Mouse (Mus musculus) T-helper 2 cell (primary cell): Measurements from ENCODE around the gene M6pr.

ENCODE experiments used
- in situ Hi-C: fragments of 300-600 bp; cut with MboI, MseI; formaldehyde crosslinking; loops from one replicate; pipeline ENCODE4 v1.15.1; 2025; ENCODE audit warnings: high pct_unique_total_duplicates

Gene M6pr

DNA sequence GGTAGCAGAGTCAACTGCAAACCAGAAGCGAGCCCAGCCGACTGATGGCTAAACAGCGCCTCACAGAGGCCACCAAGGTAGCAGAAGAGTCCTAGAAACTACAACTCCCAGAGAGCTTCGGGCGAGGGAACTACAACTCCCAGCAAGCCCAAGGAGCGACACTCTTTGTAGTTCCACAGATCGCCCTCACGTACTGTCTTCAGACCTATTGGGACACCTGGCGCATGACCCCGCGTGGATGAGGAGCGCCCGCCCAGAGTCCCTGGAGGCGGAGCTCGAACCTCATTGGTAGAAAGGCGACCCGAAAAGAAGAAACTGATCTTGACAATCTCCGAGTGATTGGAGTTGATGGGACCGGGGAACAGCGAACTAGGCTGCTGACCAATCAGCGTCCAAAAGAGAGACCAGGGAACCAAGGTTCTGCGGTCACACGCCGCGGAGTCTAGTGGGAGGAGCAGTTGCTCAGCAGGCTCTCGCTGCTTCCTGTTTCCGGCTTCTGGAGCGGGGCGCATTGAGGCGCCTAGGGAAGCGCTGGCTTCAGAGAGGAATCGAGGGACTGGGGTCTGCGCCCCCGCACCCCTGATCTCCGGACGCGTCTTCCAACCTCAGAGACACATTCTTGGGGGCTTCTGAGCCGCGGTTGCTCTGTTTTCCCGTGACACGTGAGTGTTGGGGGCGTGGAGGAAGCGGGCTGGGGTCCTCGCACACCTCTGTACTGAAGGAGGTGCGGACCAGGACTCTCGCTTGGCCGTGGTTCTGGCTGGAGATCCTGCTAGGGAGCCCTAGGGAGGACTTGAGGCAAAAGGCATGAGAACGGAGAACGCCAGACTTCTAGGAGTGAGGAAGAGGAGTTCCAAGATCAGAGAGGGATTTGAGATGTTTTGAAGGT is at the start of gene M6pr:
Gene M6pr, plus strand, starts transcription at position 216 of the 889 bp plus-strand sequence.
- in situ Hi-C loops = loop anchor here (10.0 to 25.0 kb wide), 2 partner anchors 579 to 1034 kb away; no protein-coding TSS in a partner anchor

DNA sequence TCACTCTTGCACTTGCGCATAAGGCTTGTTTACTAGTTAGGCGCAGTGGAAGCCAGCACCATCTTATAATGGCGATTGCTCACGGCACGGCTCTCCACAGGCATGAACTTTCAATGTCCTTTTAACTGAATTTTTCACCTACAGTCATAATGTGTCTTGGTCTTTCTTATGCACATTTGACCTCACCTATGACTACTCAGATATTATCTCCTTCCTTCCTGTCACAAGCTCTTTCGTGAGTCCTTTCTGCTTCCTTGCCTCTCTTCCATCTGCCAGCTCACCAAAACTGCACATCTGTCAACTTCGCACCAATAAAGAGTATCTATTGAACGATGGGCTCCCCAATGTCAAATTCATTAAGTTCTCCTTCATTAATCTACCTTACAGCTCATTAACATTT is 46.0 kb upstream of the M6pr start:
- in situ Hi-C loops = no loop called here

DNA sequence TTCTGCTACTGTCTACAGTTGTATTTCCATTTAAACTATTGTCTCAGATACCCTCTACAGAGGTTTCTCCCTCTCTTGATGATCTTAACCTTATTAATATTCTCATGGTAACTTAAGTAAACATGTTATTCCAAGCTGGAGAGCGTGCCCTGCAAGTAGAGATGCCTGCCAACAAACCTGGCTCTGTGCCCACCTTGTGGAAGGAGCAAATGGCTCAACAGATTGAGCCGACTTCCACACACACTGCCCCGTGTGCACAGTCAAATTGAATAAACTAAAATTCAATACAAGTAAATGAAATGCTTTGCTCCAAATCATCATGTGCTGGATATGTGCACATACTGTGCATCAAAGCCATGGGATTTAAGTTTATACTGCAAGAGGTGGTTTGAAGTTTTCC is 40.0 kb upstream of the M6pr start:
- in situ Hi-C loops = no loop called here

DNA sequence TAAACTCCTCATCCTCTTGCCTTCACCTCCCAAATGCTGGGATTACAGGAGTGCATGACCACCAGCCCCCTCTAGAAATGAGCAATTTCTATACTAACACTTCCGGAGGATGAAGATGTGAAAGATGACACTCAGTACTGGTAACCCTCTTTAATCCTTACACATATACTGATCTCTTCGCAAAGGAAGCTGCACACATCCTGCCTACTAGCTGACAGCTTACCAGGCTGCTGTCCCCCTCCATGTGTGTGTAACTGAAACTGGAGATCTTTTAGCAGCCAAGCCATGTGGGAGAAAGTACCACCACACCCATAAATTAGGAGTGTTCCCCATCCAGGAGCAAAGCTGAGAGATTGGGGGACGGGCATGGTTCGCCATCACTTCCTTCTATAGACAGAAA is 39.4 kb upstream of the M6pr start:
- in situ Hi-C loops = no loop called here

DNA sequence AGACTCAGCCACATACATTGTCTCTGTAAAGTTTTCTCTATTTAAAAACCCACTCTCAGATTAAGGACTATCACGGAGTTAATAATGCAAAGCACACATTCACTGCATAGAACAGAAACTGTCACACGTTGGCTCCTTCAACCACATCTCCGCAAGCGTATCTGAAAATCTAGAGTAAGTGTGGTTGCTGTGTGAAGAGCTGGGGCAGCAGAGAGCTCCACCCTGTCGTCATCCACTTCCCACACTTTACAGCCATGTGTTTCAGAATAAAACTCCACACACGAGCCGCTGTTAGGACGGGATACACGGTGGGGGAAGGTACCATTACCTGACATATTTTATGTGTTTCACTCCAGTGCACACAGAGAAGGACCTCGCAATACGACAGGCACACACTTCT is 38.4 kb upstream of the M6pr start:
- in situ Hi-C loops = no loop called here

DNA sequence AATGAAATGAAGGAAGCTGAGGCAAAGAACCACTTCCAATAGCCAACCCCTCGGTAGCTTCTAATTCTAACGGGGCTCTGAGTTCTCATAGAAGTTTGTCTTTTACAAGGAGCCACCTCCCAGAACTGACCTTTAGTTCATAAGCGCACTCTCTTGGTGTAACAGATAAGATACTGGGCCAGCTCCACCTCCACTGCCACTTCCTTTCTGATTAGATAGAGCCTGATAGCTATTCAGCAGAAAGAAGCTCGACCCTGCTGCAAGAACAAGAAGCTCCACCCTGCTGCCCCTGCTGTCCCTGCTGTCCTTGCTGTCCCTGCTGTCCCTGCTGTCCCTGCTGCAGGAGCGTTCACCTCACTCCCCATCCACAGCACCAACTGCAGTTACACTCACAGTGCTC is 34.0 kb upstream of the M6pr start:
- in situ Hi-C loops = no loop called here

DNA sequence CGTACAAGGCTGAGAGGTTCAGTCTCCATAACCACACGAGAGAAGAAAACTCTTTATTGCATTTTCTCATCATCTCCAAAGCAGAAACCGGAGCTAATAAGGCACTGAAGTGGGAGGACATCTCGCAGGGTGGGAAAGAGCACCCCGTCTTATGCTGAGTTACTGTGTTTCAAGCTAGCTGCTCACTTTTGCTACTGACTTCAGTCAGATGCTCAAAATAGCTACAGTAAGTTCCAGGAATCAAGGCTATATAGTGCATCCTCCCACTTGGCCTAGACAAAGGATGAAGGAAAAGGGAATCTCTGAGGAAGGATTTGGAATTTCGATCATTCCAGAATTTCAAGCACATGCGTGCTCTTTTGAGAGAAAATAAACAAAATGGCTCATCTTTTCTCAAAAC is 32.0 kb upstream of the M6pr start:
- in situ Hi-C loops = no loop called here

DNA sequence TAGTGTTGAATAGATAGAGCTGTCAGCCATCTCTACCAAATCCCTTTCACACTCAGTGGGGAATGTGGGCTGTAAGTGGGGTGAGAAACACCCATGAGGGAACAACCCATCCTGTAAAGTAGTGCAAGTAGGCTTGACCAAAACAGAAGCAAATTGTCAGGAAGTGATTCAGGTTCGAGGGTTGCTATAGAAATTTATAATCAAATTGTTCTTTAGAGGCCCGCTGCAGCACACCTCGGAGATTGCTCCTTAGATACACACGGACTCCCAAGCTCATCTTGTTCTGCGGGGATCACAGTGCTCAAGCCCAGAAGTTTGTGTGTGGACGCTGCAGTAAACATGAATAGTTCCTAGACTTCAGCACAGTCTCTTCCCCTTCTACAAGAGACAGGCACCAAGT is 25.7 kb upstream of the M6pr start, which contains the start of gene Klrg1:
Gene Klrg1, minus strand, starts transcription at position 101 of the 400 bp plus-strand sequence.
- in situ Hi-C loops = no loop called here

DNA sequence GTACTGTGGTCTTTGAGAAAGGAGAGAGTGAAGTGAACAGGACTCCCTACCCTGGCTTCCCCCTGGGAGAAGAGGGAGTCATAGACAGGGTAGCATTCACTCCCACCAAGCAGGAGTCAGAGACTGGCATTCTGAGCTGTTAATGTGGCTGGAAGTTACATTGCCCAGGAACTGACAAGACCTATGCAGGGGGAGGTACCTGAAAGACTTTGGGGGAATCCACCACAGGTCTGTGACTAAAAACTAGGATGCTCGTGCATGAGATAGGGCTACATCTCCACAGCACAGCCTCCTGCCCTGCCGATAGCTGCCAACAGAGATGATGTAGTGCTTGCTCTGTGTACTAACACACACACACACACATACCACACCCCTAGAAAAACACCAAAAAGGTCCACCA is 25.1 kb upstream of the M6pr start:
- in situ Hi-C loops = no loop called here

DNA sequence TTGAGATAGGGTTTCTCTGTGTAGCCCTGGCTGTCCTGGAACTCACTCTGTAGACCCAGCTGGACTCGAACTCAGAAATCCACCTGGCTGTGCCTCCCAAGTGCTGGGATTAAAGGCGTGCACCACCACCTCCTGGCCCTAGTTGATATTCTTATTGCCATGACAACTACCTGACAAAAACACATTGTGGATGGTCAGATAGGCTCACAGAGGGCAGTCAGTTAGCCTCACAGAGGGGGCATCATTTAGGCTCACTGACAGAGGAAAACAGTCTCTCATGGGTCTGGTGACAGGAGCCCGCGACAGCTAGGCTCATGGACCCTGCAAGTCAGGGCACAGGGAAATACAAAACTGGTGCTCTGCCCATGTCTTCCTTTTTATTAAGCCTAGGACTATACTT is 24.2 kb upstream of the M6pr start:
- in situ Hi-C loops = no loop called here

DNA sequence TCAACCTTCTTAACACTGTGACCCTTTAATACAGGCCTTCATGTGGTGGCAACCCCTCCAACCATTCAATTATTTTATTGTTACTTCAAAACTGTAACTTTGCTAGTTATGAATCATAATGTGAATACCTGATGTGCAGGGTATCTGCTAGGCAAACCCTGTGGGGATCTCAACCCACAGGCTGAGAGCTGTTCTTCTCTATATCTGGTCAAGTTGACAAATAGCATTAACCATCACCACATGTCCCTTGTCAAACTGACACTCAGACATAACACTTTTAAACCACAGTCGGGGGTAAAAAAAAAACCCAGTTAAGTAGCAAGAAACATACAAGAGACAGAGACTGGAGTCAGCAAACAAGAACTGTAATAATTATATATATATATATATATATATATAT is 23.7 kb upstream of the M6pr start:
- in situ Hi-C loops = no loop called here

DNA sequence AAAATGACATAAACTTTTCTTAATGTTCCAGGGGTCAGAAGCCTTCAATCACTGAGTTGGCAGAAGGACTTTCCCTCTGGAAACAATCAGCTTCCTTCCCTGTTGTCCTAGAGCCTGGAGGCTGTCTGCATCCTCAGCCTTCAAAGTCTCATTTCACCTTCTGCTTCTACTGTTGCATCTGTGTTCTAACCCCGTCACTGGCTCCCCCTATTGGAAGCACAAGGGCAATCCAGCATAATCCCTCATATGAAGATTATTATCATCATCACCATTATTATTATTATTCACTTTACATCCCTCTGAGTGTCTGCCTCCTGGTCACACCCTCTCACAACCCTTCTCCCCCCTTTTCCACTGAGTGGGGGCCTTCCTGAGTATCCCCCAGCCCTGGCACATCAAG is 20.3 kb upstream of the M6pr start:
- in situ Hi-C loops = no loop called here

DNA sequence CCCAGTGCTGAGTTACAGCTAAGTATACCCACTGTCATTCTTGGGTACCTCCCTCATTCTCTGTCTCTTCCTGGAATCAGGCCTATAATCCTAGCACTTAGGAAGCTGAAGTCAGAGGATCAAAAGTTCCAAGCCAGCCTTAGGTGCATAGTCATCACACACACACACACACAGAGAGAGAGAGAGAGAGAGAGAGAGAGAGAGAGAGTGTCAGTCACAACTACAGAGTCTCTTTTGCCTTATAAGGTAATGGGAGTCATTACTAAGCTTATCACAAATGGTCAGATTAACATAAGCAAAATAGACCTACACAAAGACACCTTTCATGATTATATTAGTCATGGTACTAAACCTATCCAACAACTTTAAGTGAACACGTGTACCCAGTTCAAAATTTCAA is 19.2 kb upstream of the M6pr start:
- in situ Hi-C loops = no loop called here

DNA sequence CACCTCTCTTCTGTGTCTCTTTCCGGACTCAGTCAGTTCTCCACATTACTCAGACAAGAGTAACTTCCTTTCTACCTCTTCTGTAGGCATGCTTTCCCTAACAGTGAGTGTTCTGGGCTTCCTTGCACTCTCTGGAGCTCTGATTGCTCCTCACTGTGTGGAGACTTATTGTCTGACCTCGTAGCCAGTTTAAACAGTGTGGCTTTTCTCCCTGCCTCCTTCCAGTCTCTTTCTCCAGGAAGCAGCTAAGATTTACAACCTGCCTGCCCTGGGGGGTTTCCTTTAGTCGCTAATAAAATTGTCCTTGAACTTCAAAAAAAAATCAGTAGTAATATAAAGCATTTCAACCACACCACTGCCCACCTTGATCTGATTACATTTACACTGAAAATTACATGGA is 18.3 kb upstream of the M6pr start:
- in situ Hi-C loops = no loop called here

DNA sequence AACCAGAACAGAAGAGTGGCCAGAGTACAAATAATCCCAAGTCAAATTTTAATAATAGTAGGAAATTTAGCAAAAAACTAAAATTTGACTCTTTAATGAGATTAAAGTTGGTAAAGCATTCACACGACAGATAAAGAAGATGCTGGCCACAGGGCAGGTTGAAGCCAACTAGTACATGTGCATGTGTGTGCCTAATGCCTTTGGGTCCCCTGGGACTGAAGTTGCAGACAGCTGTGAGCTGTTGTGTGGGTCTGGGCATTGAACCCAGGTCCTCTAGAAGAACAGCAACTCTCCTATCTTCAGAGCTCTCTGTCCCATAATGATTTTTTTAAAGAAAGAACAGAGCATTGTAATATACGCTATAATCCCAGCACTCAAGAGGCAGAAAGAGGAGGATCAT is 17.3 kb upstream of the M6pr start:
- in situ Hi-C loops = no loop called here

DNA sequence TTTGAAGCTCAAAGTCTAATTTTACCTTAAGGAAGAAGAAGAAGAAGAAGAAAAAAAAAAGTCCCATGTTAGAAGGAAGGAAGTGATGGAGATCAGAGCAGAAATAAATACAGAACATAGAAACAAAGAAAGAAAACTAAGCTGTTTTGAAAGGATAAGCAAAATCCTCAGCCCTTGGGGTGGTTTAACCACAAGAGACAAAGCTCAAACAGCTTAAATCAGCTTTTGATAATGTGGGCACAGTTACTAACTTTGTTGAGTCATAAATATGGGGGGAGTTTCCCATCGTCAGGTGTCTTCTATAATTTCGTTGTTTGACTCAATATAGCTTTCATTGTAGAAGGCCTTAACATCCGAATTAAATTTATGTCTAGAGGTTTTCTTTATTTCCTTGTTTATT is 16.8 kb upstream of the M6pr start:
- in situ Hi-C loops = no loop called here

DNA sequence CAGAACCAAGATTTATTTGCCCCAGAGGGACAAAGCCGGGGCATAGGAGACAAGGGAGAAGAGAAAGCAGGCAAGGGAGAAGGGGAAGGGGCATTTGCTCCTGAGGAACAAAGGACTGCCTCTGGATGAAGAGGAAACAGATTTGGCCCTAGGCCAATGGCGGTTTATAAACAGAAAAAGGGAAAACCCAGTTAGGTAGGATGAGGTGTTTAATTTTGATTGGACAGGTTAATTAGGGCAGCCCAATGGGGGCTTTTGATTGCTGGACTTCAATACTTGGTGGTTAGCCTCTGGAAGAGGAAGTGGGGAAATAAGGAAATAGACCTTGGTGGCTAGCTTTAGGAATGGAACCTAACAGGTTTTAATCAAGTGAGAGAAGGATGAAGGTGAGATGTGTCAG is 16.3 kb upstream of the M6pr start:
- in situ Hi-C loops = no loop called here

DNA sequence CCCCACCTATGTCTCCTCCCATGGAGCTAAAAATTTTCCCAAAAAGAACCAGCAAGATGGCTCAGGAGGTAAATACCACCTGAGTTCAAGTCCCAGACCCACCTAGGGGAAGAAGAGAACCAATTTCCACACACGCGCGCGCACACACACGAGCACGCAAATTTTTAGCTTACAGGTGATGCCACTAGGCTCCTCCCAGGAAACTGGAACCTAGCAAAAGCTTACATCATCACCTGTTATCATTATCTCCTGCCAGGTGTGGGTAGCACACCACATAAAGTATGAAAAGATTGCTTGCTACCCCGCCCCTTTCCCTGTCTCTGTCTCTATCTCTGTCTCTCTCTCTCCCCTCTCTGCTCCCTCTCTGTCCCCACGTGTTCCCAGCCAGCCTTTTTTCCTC is 15.4 kb upstream of the M6pr start:
- in situ Hi-C loops = no loop called here

DNA sequence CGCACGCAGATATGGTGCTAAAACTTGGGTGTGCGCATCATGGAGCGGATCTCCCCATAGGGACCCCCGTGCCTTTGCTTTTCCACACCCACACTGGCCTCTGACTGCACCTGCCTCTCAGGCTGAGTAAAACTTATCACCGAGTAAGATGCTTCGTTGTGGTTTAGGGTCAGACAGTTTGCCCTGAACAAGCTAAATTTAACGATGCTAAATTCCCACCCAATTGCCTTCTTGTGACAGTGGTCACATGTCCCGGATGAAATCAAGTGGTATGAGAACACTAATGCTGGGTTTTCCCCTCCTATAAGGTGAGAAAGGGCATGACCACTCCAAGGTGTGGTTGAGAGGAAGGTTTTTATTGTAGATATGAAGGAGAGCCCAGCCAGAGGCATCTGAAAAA is 14.7 kb upstream of the M6pr start:
- in situ Hi-C loops = no loop called here

DNA sequence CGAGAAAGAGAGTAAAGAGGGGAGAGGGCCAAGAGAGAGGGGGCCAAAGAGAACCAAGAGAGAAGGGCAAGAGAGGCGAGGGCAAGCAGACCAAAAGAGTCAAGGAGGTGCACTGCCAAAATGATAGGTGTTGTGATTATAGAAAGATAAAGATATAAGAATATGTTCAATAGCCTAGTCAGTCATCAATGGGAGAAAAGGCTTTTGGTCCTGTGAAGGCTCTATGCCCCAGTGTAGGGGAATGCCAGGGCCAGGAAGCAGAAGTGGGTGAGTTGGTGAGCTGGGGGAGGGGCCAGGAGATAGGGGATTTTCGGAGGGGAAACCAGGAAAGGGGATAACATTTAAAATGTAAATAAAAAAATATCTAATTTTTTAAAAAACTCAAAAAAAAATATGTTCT is 14.2 kb upstream of the M6pr start:
- in situ Hi-C loops = no loop called here

DNA sequence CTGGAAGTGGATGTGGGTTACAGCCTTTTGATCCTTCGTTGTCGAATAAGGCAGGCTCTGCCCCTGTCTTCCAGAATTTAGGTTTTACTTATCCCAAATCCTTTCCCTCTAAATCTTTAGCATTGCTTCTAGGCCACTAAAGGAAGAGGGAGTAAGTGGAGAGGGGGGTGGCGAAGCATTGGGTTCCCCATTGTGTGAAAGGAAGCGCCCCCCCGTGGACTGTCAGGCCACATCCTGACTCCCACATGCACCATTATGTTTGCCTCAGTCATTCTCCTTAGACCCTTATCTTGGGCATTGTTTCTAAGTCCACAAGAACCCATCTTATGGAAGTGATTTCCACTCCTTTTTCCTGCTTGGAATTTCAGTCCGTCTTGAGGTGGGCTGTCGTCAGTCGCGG is 13.3 kb upstream of the M6pr start:
- in situ Hi-C loops = no loop called here

DNA sequence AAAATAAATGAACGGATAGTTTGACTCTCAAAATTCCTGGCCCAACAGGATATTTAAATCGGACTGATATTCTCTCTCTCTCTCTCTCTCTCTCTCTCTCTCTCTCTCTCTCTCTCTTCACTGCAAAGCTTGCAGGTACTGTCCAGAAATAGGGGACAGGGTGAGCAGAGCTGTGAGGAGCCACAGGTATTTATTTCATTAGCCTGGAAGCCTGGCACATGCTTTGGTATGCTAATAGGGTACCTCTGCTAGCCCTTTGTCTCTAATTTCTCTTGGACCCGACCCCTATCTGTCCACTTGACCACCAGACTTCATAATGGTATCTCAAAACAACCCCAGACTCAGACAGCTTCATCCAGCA is 11.6 kb upstream of the M6pr start:
- in situ Hi-C loops = no loop called here

DNA sequence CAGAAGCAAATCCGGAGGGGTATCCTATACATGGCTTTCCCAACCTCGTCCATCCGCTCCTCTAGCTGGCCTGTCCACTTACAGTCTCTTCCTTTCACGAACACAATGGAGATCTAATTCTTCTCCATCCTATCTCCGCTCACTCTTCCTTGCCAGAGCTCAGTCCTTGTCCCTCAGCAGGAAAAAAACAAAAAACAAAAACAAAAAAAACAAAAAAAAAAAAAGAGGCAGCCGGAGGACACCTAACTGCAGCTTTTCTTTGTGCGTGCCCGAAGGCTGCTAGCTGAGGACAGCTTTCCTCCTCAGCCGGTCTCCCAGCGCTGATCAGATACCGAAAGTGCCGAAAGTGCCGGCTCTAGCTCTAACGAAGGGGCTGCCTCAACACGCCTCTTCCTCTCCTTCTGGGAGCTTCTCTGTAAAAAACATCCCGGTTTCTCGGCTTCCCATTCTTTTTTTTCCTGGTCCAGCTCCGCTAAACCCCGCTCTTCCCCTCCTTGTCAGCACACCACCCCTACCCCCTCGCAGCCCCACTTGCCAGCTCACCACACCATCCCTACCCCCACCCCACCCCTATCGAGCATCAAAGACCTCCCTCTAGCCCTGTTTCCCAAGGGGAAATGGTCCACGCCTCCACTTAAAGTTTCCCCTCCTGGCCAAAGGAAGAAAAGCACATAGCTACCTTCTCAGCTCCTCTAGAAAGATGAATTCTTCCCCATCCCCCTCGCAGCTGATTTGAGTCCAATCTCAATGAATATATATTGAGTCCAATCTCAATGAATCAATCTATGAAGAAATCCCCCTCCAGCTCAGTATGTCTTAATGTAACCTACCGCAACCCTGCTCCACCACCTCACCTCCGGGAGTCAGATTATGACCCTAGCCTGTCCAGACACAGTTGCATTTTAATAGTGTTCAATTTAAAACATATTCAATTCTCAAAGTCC is 11.0 kb upstream of the M6pr start:
- in situ Hi-C loops = no loop called here
